Mouse (Mus musculus) forebrain, embryonic 13.5 days (tissue): ENCODE results near the gene Adap2. TPM values are rescaled to one million over a fixed set of nuclear protein-coding genes. Genes with fewer than 3 reads are reported as not detected.
A peak's percentile ranks its signal among the peaks of the same experiment; 100 is the strongest.

Experiments used
- ATAC-seq: fragments of 200-750 bp; cut with Nextera tagmentation; 2 replicates; pipeline ENCODE4 v1.8.0; 2017
- H3K27ac ChIP-seq: fragments of 300-500 bp; sonication (generic); 2 replicates; pipeline ENCODE4 v1.5.1; 2015; ENCODE audit warnings: inconsistent platforms, mild to moderate bottlenecking, moderate library complexity
- H3K27me3 ChIP-seq: fragments of 300-500 bp; sonication (generic); 2 replicates; pipeline ENCODE4 v1.6.1; 2015; ENCODE audit warnings: mild to moderate bottlenecking, inconsistent platforms
- H3K36me3 ChIP-seq: fragments of 300-500 bp; sonication (generic); 2 replicates; pipeline ENCODE4 v1.6.1; 2015; ENCODE audit warnings: mild to moderate bottlenecking, inconsistent platforms; ENCODE audit not compliant: poor library complexity, severe bottlenecking
- H3K4me1 ChIP-seq: fragments of 300-500 bp; sonication (generic); 2 replicates; pipeline ENCODE4 v1.6.1; 2015; ENCODE audit warnings: inconsistent platforms
- H3K4me2 ChIP-seq: fragments of 300-500 bp; sonication (generic); 2 replicates; pipeline ENCODE4 v1.6.1; 2015; ENCODE audit warnings: inconsistent platforms, mild to moderate bottlenecking, moderate library complexity
- H3K4me3 ChIP-seq: fragments of 300-500 bp; sonication (generic); 2 replicates; pipeline ENCODE4 v1.5.1; 2015; ENCODE audit warnings: mild to moderate bottlenecking, inconsistent platforms
- H3K9ac ChIP-seq: fragments of 300-500 bp; sonication (generic); 2 replicates; pipeline ENCODE4 v1.6.1; 2015; ENCODE audit warnings: mild to moderate bottlenecking, inconsistent platforms
- H3K9me3 ChIP-seq: fragments of 300-500 bp; sonication (generic); replicated peaks from 2 replicates; pipeline ENCODE4 v1.6.1; 2016; ENCODE audit warnings: inconsistent platforms
- WGBS: fragments of 180-500 bp; shearing (Covaris S2); methylation state at CpG from one replicate; pipeline ENCODE4 v1.1.7; 2015; 5-methylcytosine and 5-hydroxymethylcytosine counted together
- polyA plus RNA-seq: library from polyadenylated mRNA; unstranded; fragments of >200 nt; fragmentation: Nextera tagmentation; extraction: Ambion mirVana; gene quantifications from 2 replicates; pipeline ENCODE4 v1.2.1, GENCODE M21; 2015

The Adap2 gene
- polyA plus RNA-seq, 1 experiment from 2014 or later: 1.8 TPM

DNA sequence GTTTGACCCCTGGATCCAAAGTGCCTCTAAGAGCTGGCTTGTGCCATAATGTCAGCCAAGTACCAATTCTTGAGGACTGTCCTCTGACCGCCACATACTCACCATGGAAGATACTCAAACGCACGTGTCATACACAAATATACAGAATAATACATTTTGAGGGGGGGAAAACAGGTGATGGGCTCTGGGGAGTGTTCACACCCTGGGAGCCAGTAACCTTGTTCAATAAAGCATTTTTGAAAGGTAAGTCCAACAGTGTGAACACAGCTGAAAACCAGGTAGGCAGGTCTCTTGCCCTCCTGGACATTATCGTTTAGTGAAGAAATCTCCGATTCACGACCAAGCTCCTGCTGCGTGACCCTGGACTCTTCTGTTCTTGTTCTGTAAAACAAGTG is 54.6 kb downstream of the Adap2 start:
- peak overlapping the region; percentile 90; the same call in 1 of the 2 replicates for H3K9ac ChIP-seq
- H3K4me2 ChIP-seq: peak overlapping the region; percentile 75; the same call in 1 of the 2 replicates
- no peaks in the 10 kb centered on the region for H3K27me3 ChIP-seq
- H3K4me3 ChIP-seq: peak overlapping the region; percentile 96; the same call in 1 of the 2 replicates
- WGBS: 37% methylated on average over 7 of the region's 7 CpGs
- H3K36me3 ChIP-seq: 0 out of 2 replicates have a peak, but pooled peaks cover 5% of the 10 kb centered on the region
- peaks cover 16% of the 10 kb centered on the region for H3K4me1 ChIP-seq
- no peak for ATAC-seq
- no peak overlapping the region for H3K27ac ChIP-seq
- no peaks in the 10 kb centered on the region for H3K9me3 ChIP-seq

DNA sequence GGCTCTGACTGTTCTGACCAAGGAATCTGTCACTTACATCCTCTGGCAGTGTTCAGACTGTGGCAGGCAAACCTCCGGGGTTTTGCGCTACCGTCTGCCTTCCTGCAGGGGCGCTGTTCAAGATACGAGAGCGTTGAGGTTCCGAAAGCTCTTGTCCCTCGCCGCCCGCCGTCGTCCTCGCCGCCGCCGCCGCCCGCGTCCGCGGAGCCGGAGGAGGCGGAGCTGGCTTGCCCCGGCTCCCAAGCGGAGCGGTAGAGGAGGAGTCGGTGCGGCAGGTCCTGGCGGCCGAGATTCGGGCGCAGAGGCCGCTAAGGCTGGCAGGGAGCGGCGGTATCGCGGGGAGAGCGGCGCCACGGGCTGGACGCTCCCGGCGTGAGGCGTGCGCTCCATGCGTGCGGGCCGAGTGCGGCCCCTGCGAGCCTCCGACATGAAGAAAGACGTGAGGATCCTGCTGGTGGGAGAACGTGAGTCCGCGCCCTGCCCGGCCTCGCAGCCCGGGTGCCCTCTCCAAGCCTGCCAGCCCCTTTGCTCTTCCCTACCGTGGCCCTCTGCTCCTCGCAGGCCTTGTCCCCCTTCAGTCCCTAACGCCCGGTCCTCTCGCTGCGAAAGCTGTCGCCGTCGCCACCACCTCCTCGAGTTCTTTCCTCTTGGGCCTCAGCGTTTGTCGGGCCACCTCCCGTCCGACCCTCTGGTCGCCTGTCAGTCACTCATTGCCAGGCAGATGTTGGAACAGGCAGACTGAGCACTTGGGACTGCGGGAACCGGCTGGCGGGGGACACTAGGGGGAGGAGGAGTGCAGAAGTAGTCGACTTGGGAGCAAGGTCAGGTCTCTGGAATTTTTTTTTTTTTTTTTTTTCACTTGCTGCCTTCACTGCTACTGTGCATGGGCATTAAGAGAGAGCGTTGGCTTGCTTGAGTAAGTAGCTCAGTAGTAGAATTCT is 55.2 kb downstream of the Adap2 start, which contains the start of gene Rhot1:
Gene Rhot1, plus strand, starts transcription at position 160 of the 941 bp plus-strand sequence.
- no peaks in the 10 kb centered on the region for H3K9me3 ChIP-seq
- peaks cover 16% of the 10 kb centered on the region for H3K4me1 ChIP-seq
- peak within 1 kb of the TSS; percentile 90 for H3K9ac ChIP-seq
- WGBS: 0% methylated on average over 74 of the region's 78 CpGs
- ATAC-seq: peak; percentile 96
- no peaks in the 10 kb centered on the region for H3K27me3 ChIP-seq
- peak within 1 kb of the TSS; percentile 75 for H3K4me2 ChIP-seq
- peak within 1 kb of the TSS; percentile 96 for H3K4me3 ChIP-seq
- H3K36me3 ChIP-seq: peaks cover 10% of the 10 kb centered on the region
- peak within 1 kb of the TSS; percentile 95 for H3K27ac ChIP-seq

DNA sequence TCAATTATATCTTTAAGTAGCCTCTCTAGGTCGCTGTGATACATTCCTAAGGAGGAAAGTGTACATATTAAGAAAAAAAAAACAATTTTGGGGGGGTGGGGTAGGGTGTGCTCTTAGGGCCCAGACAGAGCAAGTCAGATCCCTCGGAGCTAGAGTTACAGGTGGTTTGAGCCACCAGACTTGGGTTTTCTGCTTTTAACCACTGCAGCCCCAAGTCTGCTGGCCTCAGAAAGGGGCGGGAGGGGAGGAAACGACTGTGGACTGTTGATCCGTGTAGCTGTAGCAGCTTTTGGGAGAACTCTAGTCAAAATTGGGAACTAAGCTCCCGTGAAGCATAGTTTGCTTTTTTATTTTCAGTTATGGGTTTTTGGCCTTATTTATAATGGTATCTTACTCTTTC is 56.4 kb downstream of the Adap2 start:
- Histone ChIP-seq H3K27me3 (no peaks in the 10 kb centered on the region), H3K4me3 (peak overlapping the region; percentile 96), H3K9ac (peak overlapping the region; percentile 90; the same call in 1 of the 2 replicates), H3K4me2 (peak overlapping the region; percentile 75), H3K36me3 (peaks cover 19% of the 10 kb centered on the region), H3K27ac (no peak overlapping the region), H3K9me3 (no peaks in the 10 kb centered on the region), H3K4me1 (peaks cover 16% of the 10 kb centered on the region)
- 49% methylated on average over 6 of the region's 6 CpGs for WGBS
- no peak for ATAC-seq

DNA sequence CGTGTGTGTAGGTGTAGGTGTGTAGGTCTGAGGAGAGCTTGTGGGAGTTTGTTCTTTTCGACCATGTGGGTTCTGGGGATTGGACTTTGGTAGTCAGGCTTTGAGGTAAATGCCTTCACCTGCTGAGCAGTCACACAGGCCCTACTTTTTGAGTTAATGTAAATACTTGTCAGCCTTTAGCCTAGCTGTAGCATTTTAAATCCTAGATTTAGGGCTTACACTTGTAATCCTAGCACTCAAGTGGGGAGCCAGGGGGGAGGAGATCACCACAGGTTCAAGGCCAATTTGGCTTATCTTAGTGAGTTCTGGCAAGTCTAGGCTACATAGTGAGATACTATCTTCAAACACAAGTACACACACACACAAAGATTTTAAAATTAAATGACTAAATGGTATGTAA is 58.4 kb downstream of the Adap2 start:
- 95% methylated on average over 2 of the region's 2 CpGs for WGBS
- Histone ChIP-seq H3K9me3 (no peaks in the 10 kb centered on the region), H3K9ac (no peak overlapping the region), H3K4me3 (no peak overlapping the region), H3K27me3 (no peaks in the 10 kb centered on the region), H3K36me3 (peaks cover 21% of the 10 kb centered on the region), H3K27ac (no peak overlapping the region), H3K4me1 (peaks cover 16% of the 10 kb centered on the region), H3K4me2 (no peak overlapping the region)
- ATAC-seq: no peak

DNA sequence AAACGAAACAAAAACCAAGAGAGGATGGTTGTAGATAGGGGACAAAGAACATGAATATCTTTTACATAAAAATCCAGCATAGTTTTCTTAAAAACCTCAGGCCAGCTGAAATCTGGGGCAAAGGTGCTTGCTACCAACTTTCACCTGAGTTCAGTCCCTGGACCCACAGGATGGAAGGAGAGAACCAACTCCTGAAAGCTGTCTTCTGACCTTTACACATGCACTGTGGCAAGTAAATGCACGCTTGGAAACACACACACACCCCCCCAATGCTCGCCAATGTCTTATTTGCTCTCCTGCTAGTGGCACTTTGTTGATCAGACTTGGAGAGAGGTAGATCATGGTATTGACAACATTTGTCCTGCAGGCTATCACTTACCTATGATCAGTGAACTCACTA is 61.4 kb downstream of the Adap2 start:
- no peak overlapping the region for H3K4me2 ChIP-seq
- H3K36me3 ChIP-seq: peaks cover 26% of the 10 kb centered on the region
- no peaks in the 10 kb centered on the region for H3K27me3 ChIP-seq
- H3K9me3 ChIP-seq: no peaks in the 10 kb centered on the region
- H3K27ac ChIP-seq: no peak overlapping the region
- H3K9ac ChIP-seq: no peak overlapping the region
- ATAC-seq: no peak
- 90% methylated on average over 3 of the region's 3 CpGs for WGBS
- peaks cover 8% of the 10 kb centered on the region for H3K4me1 ChIP-seq
- H3K4me3 ChIP-seq: no peak overlapping the region

DNA sequence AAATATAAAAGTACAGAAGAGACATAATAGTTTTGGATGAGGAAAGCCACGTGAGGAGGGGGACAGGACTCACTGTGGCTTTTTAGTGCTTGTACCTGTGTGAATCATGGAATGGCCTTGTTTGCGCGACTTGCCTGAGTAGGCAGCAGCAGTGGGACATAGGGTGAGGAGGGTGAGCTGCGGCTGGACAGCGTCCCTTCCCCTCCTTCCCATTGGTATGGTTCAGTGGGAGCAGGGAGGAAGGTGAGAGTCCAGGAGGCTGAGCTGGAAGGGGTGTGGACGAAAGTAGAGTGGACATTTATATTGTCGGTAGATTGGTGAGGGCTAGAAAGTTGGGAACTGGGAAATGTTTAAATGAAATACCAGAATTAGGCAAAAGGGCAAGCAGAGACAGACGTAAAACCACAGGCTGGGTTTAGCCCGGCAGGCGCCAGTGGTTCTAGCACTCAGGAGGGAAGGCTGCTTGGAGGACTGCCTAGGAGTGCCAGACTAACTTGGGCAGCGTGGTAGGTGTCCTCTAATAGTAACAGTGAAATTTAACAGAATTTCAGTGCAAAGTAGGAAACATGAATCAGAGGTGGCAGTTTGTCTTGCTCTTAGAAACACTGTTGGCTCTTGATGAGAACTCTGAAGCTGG is 64.9 kb downstream of the Adap2 start:
- WGBS: 87% methylated on average over 11 of the region's 11 CpGs
- Histone ChIP-seq H3K36me3 (peaks cover 45% of the 10 kb centered on the region), H3K4me2 (no peak overlapping the region), H3K9me3 (no peaks in the 10 kb centered on the region), H3K9ac (no peak overlapping the region), H3K27me3 (no peaks in the 10 kb centered on the region), H3K4me1 (no peaks in the 10 kb centered on the region), H3K4me3 (no peak overlapping the region), H3K27ac (no peak overlapping the region)
- ATAC-seq: no peak

Other genes with a start within 250 kb of the Adap2 start
- 58.1 and 62.3 TPM in 2 replicates for gene Utp6, start 191.7 kb upstream of the Adap2 start, polyA plus RNA-seq
- gene Suz12, start 161.0 kb upstream of the Adap2 start, polyA plus RNA-seq: 31.9 and 33.3 TPM in 2 replicates
- gene Crlf3, start 73.1 kb upstream of the Adap2 start, polyA plus RNA-seq: 24.1 and 24.8 TPM in 2 replicates
- gene Atad5, start 64.7 kb upstream of the Adap2 start, polyA plus RNA-seq: 13.2 and 14.0 TPM in 2 replicates
- gene Tefm, start 11.9 kb upstream of the Adap2 start, polyA plus RNA-seq: 29.6 and 30.0 TPM in 2 replicates
- gene Rnf135, start 29.7 kb downstream of the Adap2 start, polyA plus RNA-seq: 2.6 and 3.0 TPM in 2 replicates
- gene Rhot1, start 54.9 kb downstream of the Adap2 start, polyA plus RNA-seq: 60.5 and 61.9 TPM in 2 replicates
- gene Rhbdl3, start 146.8 kb downstream of the Adap2 start, polyA plus RNA-seq: 24.9 and 27.5 TPM in 2 replicates
- gene 5730455P16Rik, start 223.9 kb downstream of the Adap2 start, polyA plus RNA-seq: 30.3 and 32.3 TPM in 2 replicates
- 266 and 272 TPM in 2 replicates for gene Zfp207, start 229.2 kb downstream of the Adap2 start, polyA plus RNA-seq